Mouse (Mus musculus) ES-E14 (cell line): Measurements from ENCODE around the gene Sesn2. TPM values are rescaled to one million over a fixed set of nuclear protein-coding genes. Genes with fewer than 3 reads are reported as not detected.

Source experiments
- DNase-seq: peaks from one replicate; pipeline ENCODE4 v3.0.0-alpha.2; 2013; ENCODE audit warnings: low read depth, low spot score
- H3K27ac ChIP-seq: 2 replicates; pipeline ENCODE4 v1.5.1; 2012; ENCODE audit warnings: low read depth, mild to moderate bottlenecking, low read length, moderate library complexity, mixed read lengths; ENCODE audit not compliant: poor library complexity, insufficient read depth, severe bottlenecking
- H3K36me3 ChIP-seq: 2 replicates; pipeline ENCODE4 v1.6.1; 2012; ENCODE audit warnings: mild to moderate bottlenecking, low read length, moderate library complexity, mixed read lengths; ENCODE audit not compliant: control insufficient read depth, poor library complexity, insufficient read depth, severe bottlenecking
- H3K4me1 ChIP-seq, 2 experiments: fragments of 150-350 bp in 1 of 2; sonication (generic) in 1 of 2; 2 replicates each; pipeline ENCODE4 v1.6.1; 2012; ENCODE audit warnings: low read length in 2 of 2, mild to moderate bottlenecking in 1 of 2, mixed read lengths in 1 of 2; ENCODE audit not compliant: control insufficient read depth in 2 of 2, insufficient read depth in 2 of 2, poor library complexity in 1 of 2
- H3K4me3 ChIP-seq, 2 experiments: fragments of 150-350 bp in 1 of 2; sonication (generic) in 1 of 2; 2 replicates each; pipeline ENCODE4 v1.5.1; 2012; ENCODE audit warnings: low read length in 2 of 2, low read depth in 1 of 2, mild to moderate bottlenecking in 1 of 2, mixed read lengths in 1 of 2; ENCODE audit not compliant: insufficient read depth in 1 of 2, poor library complexity in 1 of 2, severe bottlenecking in 1 of 2
- H3K9ac ChIP-seq: 2 replicates; pipeline ENCODE4 v1.6.1; 2012; ENCODE audit warnings: low read depth, mild to moderate bottlenecking, low read length, mixed read lengths; ENCODE audit not compliant: poor library complexity, insufficient read depth, severe bottlenecking
- H3K9me3 ChIP-seq: fragments of 150-350 bp; sonication (generic); 2 replicates; pipeline ENCODE4 v1.6.1; 2012; ENCODE audit warnings: low read depth, mild to moderate bottlenecking, low read length; ENCODE audit not compliant: control insufficient read depth, insufficient read depth
- CHD2 ChIP-seq: IDR thresholded peaks from 2 replicates; pipeline ENCODE4 v1.6.1; 2014; ENCODE audit warnings: mild to moderate bottlenecking, low read depth, low read length, inconsistent platforms
- HCFC1 ChIP-seq: IDR thresholded peaks from 2 replicates; pipeline ENCODE4 v1.6.1; 2012; ENCODE audit warnings: low read length, inconsistent platforms, borderline replicate concordance; ENCODE audit not compliant: insufficient read depth
- MAFK ChIP-seq: IDR thresholded peaks from 2 replicates; pipeline ENCODE4 v1.6.1; 2014; ENCODE audit warnings: mild to moderate bottlenecking, low read depth, low read length, inconsistent platforms; ENCODE audit not compliant: insufficient read depth
- ZC3H11A ChIP-seq: IDR thresholded peaks from 2 replicates; pipeline ENCODE4 v1.6.1; 2012; ENCODE audit warnings: low read depth, mild to moderate bottlenecking, inconsistent platforms, low read length, borderline replicate concordance
- ZNF384 ChIP-seq: IDR thresholded peaks from 2 replicates; pipeline ENCODE4 v1.6.1; 2012; ENCODE audit warnings: low read depth, low read length, inconsistent platforms
- in situ Hi-C, 2 experiments: fragments of 600-800 bp; cut with MboI; formaldehyde crosslinking; loops; one replicate each; pipeline ENCODE4 v1.15.1; 2025; ENCODE audit warnings: low sequenced_read_pairs in 2 of 2, inconsistent platforms in 1 of 2; ENCODE audit not compliant: unreplicated experiment in 2 of 2
- total RNA-seq: library from RNA; depleted of rRNA; stranded (reverse); fragments of 300-350 nt; gene quantifications from 2 replicates; pipeline ENCODE4 v1.2.3, GENCODE M21; 2012

Gene Sesn2
- total RNA-seq, 1 experiment = 75.8 TPM

DNA sequence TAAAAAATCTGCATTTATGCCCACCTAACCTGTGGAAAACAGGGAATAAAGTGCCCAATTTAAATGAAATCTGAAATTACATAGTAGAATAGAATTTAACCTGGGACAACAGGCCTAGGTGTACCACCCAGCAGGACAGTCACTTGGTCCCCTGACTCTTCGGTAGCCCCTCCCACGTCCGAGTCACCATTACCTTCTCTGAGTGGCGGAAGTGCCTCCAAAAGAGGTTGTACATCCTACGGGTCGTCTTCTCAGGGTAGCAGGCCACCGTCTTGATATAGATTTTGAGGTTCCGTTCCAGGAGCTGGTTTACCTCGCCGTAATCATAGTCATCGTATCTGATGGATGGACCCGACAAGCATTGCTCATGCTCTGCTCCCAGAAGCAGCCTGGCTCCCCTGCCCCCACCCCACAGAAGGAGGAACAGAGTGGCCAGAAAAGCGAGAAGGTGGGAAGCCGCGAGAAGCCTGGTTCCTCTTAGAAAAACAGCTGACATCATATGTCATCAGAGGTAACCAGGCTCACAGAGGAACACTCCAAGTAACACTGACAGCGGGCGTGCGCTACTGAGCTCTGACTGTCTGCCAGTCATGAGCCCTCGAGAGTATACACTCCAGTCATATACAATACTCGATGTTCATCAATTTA is 15.9 kb downstream of the Sesn2 start:
- in situ Hi-C loops = no loop called here

GRCm38 (mm10) chr4:132492178-132493060 is 17.9 kb downstream of the Sesn2 start:
- H3K36me3 ChIP-seq = peaks cover 52% of the 10 kb centered on the region
- in situ Hi-C loops = no loop called here
- no peak for DNase-seq

More for the DNA sequence above, 15.9 kb downstream of the Sesn2 start:
- TF ChIP-seq CHD2 = no peak
- TF ChIP-seq HCFC1 = no peak
- TF ChIP-seq MAFK = no peak
- no peak for TF ChIP-seq ZC3H11A
- TF ChIP-seq ZNF384 = no peak
- no peaks in the 10 kb centered on the region for H3K9me3 ChIP-seq
- H3K4me3 ChIP-seq = no peak overlapping the region
- peaks cover 0 to 3% of the 10 kb centered on the region in 2 experiments; a peak in 1 of 4 replicates for H3K4me1 ChIP-seq
- no peak overlapping the region for H3K27ac ChIP-seq
- peaks cover 72% of the 10 kb centered on the region for H3K36me3 ChIP-seq
- DNase-seq = no peak
- no peak overlapping the region for H3K9ac ChIP-seq

GRCm38 (mm10) chr4:132491748-132492147 is 18.6 kb downstream of the Sesn2 start:
- in situ Hi-C loops = no loop called here
- Histone ChIP-seq H3K27ac (no peak overlapping the region), H3K9ac (no peak overlapping the region), H3K4me1 (peaks cover 0 to 5% of the 10 kb centered on the region in 2 experiments; a peak in 2 of 4 replicates), H3K4me3 (no peak overlapping the region), H3K9me3 (no peaks in the 10 kb centered on the region), H3K36me3 (peaks cover 45% of the 10 kb centered on the region)
- DNase-seq = no peak
- TF ChIP-seq HCFC1 (no peak), MAFK (no peak), CHD2 (no peak)

More at GRCm38 (mm10) chr4:132492178-132493060, 17.9 kb downstream of the Sesn2 start:
- Histone ChIP-seq H3K9me3 (no peaks in the 10 kb centered on the region), H3K27ac (no peak overlapping the region), H3K4me3 (no peak overlapping the region), H3K4me1 (peaks cover 0 to 5% of the 10 kb centered on the region in 2 experiments; a peak in 2 of 4 replicates), H3K9ac (no peak overlapping the region)
- no peak for TF ChIP-seq ZC3H11A
- no peak for TF ChIP-seq MAFK
- TF ChIP-seq ZNF384 = no peak
- no peak for TF ChIP-seq HCFC1

DNA sequence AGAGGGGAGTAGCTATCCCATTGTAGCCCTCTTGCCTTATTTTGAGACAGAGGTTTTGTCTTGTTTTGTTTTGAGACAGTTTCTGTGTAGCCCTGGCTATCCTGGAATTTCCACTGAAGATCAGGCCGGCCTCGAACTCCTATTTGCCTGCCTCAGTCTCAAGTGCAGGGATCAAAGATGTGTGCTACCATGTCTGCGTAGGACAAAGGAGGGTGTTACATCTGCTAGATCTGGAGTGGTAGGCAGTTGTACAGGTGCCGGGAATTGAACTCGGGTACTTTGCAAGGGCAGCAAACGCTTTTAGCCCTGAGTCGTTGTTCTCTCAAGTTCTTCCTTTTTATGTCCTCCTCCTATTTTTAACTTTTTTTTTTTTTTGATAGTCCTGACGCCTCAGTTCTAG is 19.2 kb downstream of the Sesn2 start:
- H3K4me3 ChIP-seq = no peak overlapping the region
- peaks cover 0 to 5% of the 10 kb centered on the region in 2 experiments; a peak in 2 of 4 replicates for H3K4me1 ChIP-seq
- no peak for DNase-seq
- TF ChIP-seq ZNF384 = no peak
- TF ChIP-seq ZC3H11A = no peak
- TF ChIP-seq HCFC1 = no peak
- no peak for TF ChIP-seq CHD2
- TF ChIP-seq MAFK = no peak
- no peak overlapping the region for H3K27ac ChIP-seq
- peaks cover 41% of the 10 kb centered on the region for H3K36me3 ChIP-seq
- H3K9me3 ChIP-seq = no peaks in the 10 kb centered on the region
- in situ Hi-C loops = no loop called here
- no peak overlapping the region for H3K9ac ChIP-seq
